Mouse (Mus musculus): ENCODE data around the gene Polr2e.

DNA sequence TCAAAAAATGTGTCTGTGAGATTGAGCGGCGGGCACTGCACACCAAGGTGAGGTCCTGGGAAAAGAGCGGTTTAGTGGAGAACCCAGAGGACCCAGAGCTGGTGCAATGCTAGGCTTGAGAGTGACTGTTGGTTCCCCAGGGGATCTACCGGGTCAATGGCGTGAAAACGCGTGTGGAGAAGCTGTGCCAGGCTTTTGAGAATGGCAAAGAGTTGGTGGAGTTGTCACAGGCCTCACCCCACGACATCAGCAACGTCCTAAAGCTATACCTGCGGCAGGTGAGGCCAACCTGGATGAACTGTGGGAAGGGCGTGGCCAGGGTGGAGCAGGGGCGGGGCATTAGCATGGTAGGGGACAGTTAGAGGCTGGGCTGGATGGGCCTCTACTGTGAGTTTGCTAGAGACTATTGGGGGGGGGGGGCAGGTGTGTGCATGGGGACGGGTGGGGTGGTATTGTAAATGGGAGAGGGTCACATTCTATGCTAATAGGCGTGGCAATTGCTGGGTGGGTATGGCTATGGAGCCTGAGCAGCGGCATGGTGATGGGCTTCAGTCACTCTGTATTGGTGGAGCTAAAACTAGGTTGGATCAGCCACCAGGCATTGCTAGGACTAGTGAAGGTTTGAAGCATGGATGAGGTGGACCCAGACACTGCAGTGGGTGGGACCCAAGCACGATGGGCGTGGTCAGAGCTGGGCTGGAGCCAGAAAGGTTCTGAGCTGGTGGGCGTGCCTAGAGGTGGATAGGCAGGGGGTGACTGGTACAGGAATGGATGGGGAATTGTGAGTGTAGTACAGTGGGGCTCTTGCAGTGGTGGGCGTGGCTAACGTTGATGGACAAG lies 11.7 kb downstream of the Polr2e start:
- TF ChIP-seq CTCF (conservative IDR thresholded peaks at IDR 0.05; ENCODE audit: low read length) (no peak), NANOG (IDR thresholded peaks at IDR 0.05; ENCODE audit: borderline replicate concordance, low read length) (no peak)
